Mouse (Mus musculus) CD4-positive, CD25-positive, alpha-beta regulatory T cell, adult 9 weeks (primary cell): ENCODE results near the gene Herc1. TPM values are rescaled to one million over a fixed set of nuclear protein-coding genes. Genes with fewer than 3 reads are reported as not detected.

Experiments used
- polyA plus RNA-seq: library from polyadenylated mRNA; unstranded; fragments of 100-300 nt; shearing (Covaris generic); gene quantifications from one replicate; pipeline ENCODE4 v1.2.1, GENCODE M21; 2017

Herc1 gene
- 41.9 TPM for polyA plus RNA-seq

GRCm38 (mm10) chr9:66349860-66350787, at the start of gene Herc1:
Herc1 (plus strand) TSS chr9:66350450.

GRCm38 (mm10) chr9:66514256-66514770, 164.1 kb downstream of the Herc1 start, which contains the start of gene Fbxl22:
Fbxl22 (minus strand) TSS chr9:66514593.

Other genes with a start within 250 kb of the Herc1 start
- 157 TPM for gene Snx1, start 223.9 kb upstream of the Herc1 start, polyA plus RNA-seq
- gene Ciao2a, start 223.8 kb upstream of the Herc1 start, polyA plus RNA-seq = 146 TPM
- 0.33 TPM for gene Dapk2, start 192.2 kb upstream of the Herc1 start, polyA plus RNA-seq
- gene Fbxl22, start 164.1 kb downstream of the Herc1 start, polyA plus RNA-seq = 2.7 TPM
- gene Usp3, start 242.7 kb downstream of the Herc1 start, polyA plus RNA-seq = 236 TPM